Mouse (Mus musculus) embryonic fibroblast, embryonic 13.5 days (primary cell): ENCODE results near the gene Rab9.

ENCODE experiments used
- CTCF ChIP-seq: IDR thresholded peaks from 2 replicates; pipeline ENCODE4 v1.5.1; 2011; ENCODE audit warnings: mild to moderate bottlenecking, control low read depth, low read length, moderate library complexity, borderline replicate concordance; ENCODE audit not compliant: insufficient read depth
- POLR2A ChIP-seq: IDR thresholded peaks from 2 replicates; pipeline ENCODE4 v1.6.1; 2011; ENCODE audit warnings: low read depth, mild to moderate bottlenecking, control low read depth, low read length, moderate library complexity

- TF ChIP-seq POLR2A (peak; percentile 62), CTCF (no peak)
Measured at GRCm38 (mm10) chrX:166509761-166510738, 30.4 kb upstream of the Rab9 start.
